Mouse (Mus musculus) bone marrow, adult 2 months (tissue): ENCODE results near the gene Prokr1. TPM values are rescaled to one million over a fixed set of nuclear protein-coding genes. Genes with fewer than 3 reads are reported as not detected.

Source experiments
- H3K27ac ChIP-seq: fragments of 200-500 bp; 2 replicates; pipeline ENCODE4 v1.5.1; 2012; ENCODE audit warnings: low read depth, mild to moderate bottlenecking, control low read depth, inconsistent platforms, low read length; ENCODE audit not compliant: control insufficient read depth, poor library complexity, insufficient read depth
- H3K4me1 ChIP-seq: fragments of 200-500 bp; 2 replicates; pipeline ENCODE4 v1.6.1; 2011; ENCODE audit warnings: low read length; ENCODE audit not compliant: control insufficient read depth, insufficient read depth
- H3K4me3 ChIP-seq: fragments of 200-500 bp; replicated peaks from 2 replicates; pipeline ENCODE3; 2011; ENCODE audit warnings: mild to moderate bottlenecking, low read depth, low read length, control low read depth; ENCODE audit not compliant: control insufficient read depth
- CTCF ChIP-seq: fragments of 200-500 bp; IDR thresholded peaks from 2 replicates; pipeline ENCODE4 v1.5.1; 2011; ENCODE audit warnings: low read length, control low read depth; ENCODE audit not compliant: control insufficient read depth, insufficient read depth
- POLR2A ChIP-seq: fragments of 200-500 bp; IDR thresholded peaks from 2 replicates; pipeline ENCODE4 v1.6.1; 2011; ENCODE audit warnings: low read depth, mild to moderate bottlenecking, control low read depth, low read length, borderline replicate concordance; ENCODE audit not compliant: control insufficient read depth
- WGBS: fragments of 180-500 bp; shearing (Covaris S2); methylation state at CpG from one replicate; pipeline ENCODE4 v1.1.7; 2018; 5-methylcytosine and 5-hydroxymethylcytosine counted together
- polyA plus RNA-seq: library from polyadenylated mRNA; stranded (reverse); fragments of >200 nt; gene quantifications from 2 replicates; pipeline ENCODE4 v1.2.4, GENCODE M21; 2011; ENCODE audit warnings: low replicate concordance; ENCODE audit not compliant: missing spikeins, insufficient read depth, insufficient read length

Prokr1 gene
- polyA plus RNA-seq, 1 experiment, result 1.6 TPM

GRCm38 (mm10) chr6:87536270-87536669 lies 54.3 kb downstream of the Prokr1 start:
- TF ChIP-seq CTCF (no peak), POLR2A (no peak)
- H3K4me1 ChIP-seq, result peaks cover 19% of the 10 kb centered on the region
- H3K27ac ChIP-seq, result peak overlapping the region; percentile 58
- 53% methylated on average over 8 of the region's 8 CpGs for WGBS
- H3K4me3 ChIP-seq, result no peak overlapping the region

- WGBS, result 23% methylated on average over 9 of the region's 9 CpGs
- Histone ChIP-seq H3K4me1 (peaks cover 18% of the 10 kb centered on the region), H3K27ac (peak overlapping the region; percentile 36), H3K4me3 (no peak overlapping the region)
- TF ChIP-seq CTCF, result no peak
- TF ChIP-seq POLR2A, result no peak
Observed at GRCm38 (mm10) chr6:87535651-87536050, 54.9 kb downstream of the Prokr1 start.

- WGBS, result 25% methylated on average over 9 of the region's 9 CpGs
- TF ChIP-seq CTCF (no peak), POLR2A (no peak)
- peak overlapping the region; percentile 75 for H3K27ac ChIP-seq
- H3K4me1 ChIP-seq, result peaks cover 15% of the 10 kb centered on the region
- H3K4me3 ChIP-seq, result no peak overlapping the region
Observed at GRCm38 (mm10) chr6:87534855-87535575, 55.5 kb downstream of the Prokr1 start.

GRCm38 (mm10) chr6:87532953-87533710 lies 57.4 kb downstream of the Prokr1 start, which contains the start of gene Arhgap25:
Gene Arhgap25, minus strand, starts transcription at chr6:87533259.
- WGBS, result 3% methylated on average over 14 of the region's 14 CpGs
- 0 out of 2 replicates have a peak, but pooled peaks have one; percentile 5 for TF ChIP-seq POLR2A
- TF ChIP-seq CTCF, result no peak
- Histone ChIP-seq H3K27ac (peak within 1 kb of the TSS; percentile 92), H3K4me3 (peak within 1 kb of the TSS; percentile 81), H3K4me1 (peaks cover 11% of the 10 kb centered on the region)

GRCm38 (mm10) chr6:87531456-87532015 lies 59.0 kb downstream of the Prokr1 start:
- WGBS, result 30% methylated on average over 2 of the region's 2 CpGs
- peak overlapping the region; percentile 54 for H3K4me3 ChIP-seq
- peaks cover 8% of the 10 kb centered on the region for H3K4me1 ChIP-seq
- TF ChIP-seq CTCF (no peak), POLR2A (no peak)
- no peak overlapping the region; the same call in 1 of the 2 replicates for H3K27ac ChIP-seq

GRCm38 (mm10) chr6:87530386-87530785 lies 60.2 kb downstream of the Prokr1 start:
- Histone ChIP-seq H3K4me1 (peaks cover 7% of the 10 kb centered on the region), H3K4me3 (no peak overlapping the region), H3K27ac (no peak overlapping the region; the same call in 1 of the 2 replicates)
- TF ChIP-seq CTCF, result no peak
- TF ChIP-seq POLR2A, result no peak
- WGBS, result 22% methylated on average over 2 of the region's 2 CpGs

Other genes with a start within 250 kb of the Prokr1 start
- gene Gkn1, start 239.8 kb downstream of the Prokr1 start, polyA plus RNA-seq, result not detected in 2 replicates
- gene Gkn2, start 217.4 kb downstream of the Prokr1 start, polyA plus RNA-seq, result not detected in 2 replicates
- not detected in 2 replicates for gene Gkn3, start 201.8 kb downstream of the Prokr1 start, polyA plus RNA-seq
- not detected in 2 replicates for gene Bmp10, start 161.7 kb downstream of the Prokr1 start, polyA plus RNA-seq
- 9.9 and 24.4 TPM in 2 replicates for gene Arhgap25, start 57.5 kb downstream of the Prokr1 start, polyA plus RNA-seq
- gene Aplf, start 81.5 kb upstream of the Prokr1 start, polyA plus RNA-seq, result 13.0 and 16.8 TPM in 2 replicates
- 0.55 TPM in 1 of 2 replicates, not detected in the other for gene Efcc1, start 140.1 kb upstream of the Prokr1 start, polyA plus RNA-seq
- gene Gp9, start 187.3 kb upstream of the Prokr1 start, polyA plus RNA-seq, result 49.0 and 59.4 TPM in 2 replicates
- 31.2 and 44.9 TPM in 2 replicates for gene Rab43, start 221.4 kb upstream of the Prokr1 start, polyA plus RNA-seq
- gene Gm45140, start 245.1 kb upstream of the Prokr1 start, polyA plus RNA-seq, result 7.3 and 18.0 TPM in 2 replicates
- gene Isy1, start 248.1 kb upstream of the Prokr1 start, polyA plus RNA-seq, result 21.9 and 34.4 TPM in 2 replicates